Mouse (Mus musculus) cerebellum, adult (tissue): ENCODE data around the gene BC025446.
"Not testable (repeated sequence)": the region's sequence is repeated elsewhere in the genome, so short reads cannot be mapped to it uniquely, and the experiment has no call there.

ENCODE experiments used
- ATAC-seq: cut with Nextera tagmentation; 2 replicates; pipeline ENCODE4 v1.9.2; 2017; ENCODE audit warnings: mild to moderate bottlenecking, moderate library complexity, mixed read lengths; ENCODE audit not compliant: insufficient number of reproducible peaks, low FRiP score, low TSS enrichment

BC025446 gene

GRCm38 (mm10) chr15:75215778-75216691, at the start of gene BC025446:
Gene BC025446 (plus strand): TSS chr15:75216376.
- ATAC-seq: no peak

DNA sequence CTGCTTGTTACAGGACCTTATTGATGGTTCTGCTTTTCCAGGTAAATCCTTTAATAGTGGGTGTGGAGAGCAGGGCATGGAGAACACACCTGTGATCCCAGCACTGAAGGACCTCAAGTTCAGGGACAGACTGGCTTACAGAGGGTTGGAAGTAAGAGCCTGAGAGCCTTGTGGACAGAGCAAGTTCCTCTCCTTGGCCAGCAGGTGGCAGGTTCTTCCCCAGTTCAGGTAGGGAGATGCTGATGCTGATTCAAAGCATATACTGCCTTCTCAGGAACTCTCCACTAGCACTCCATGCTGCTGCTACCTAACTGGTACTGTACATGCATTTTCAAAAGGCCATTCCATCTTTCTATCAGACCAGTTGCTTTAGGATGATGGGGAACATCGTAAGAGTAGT, 40.7 kb upstream of the BC025446 start:
- no peak for ATAC-seq

- ATAC-seq: no peak
These were observed 29.9 kb upstream of the BC025446 start for GRCm38 (mm10) chr15:75186291-75186690.

DNA sequence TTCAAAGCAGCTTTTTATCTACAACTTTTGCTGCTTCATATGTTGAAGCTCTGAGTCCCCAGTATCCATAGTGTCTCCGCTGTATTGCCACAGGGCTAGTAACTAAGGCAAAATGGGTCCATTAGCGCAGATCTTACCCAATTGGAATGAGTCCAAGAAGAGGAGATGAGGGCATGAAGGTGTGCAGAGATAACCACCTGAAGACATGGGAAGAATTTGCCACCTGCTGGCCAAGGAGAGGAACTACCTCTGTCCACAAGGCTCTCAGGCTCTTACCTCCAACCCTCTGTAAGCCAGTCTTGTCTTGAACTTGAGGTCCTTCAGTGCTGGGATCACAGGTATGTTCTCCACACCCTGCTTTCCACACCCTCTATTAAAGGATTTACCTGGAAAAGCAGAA, 27.1 kb upstream of the BC025446 start:
- ATAC-seq: no peak

DNA sequence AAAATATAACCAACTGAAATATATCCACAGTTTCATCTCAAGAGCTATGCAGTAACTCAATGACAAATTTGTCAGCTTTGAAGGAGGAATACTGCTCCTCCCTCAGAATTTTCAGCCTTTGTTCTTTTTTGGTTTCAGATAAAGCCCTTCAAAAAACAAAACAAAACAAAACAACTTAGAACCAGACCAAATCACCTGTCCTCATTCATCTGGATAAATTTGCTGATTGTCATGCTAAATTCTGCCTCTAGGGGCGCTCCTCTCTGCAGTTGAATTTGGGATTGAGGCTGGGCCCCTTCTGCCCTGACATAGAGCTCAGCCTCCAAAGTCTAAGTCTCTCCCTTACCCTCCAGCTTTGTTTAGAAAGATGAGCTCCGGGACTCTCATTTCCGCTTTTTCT, 25.6 kb upstream of the BC025446 start:
- not testable (repeated sequence) for ATAC-seq

GRCm38 (mm10) chr15:75216831-75217230, 655 bp downstream of the BC025446 start:
- ATAC-seq: no peak

GRCm38 (mm10) chr15:75221942-75222341, 5.8 kb downstream of the BC025446 start:
- no peak for ATAC-seq

DNA sequence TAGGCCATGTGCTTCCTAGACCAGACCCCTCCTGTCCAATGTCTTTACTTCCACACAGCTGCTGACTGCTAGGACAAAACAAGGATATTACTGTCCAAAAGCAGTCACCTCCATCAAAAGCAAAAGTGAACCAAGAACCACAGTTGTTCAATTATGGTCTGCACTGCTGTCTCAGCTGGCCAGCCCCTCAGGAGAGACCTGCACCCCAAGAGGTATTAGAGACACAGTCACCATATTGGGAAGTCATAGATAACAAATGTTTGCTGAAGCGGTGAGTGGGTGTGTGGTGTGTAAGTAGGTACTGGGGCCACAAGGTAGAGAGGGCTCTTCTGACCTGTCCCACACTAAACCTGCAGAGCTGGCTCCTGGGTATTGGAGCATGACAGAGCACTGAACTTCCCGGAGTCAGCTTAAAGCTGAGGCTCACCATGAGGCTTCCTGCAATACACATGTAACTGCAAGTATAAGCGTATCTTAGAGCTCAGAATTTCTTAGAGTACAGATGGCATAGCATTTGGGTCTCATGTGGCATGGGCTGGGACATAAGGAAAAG, 21.6 kb downstream of the BC025446 start:
- no peak for ATAC-seq

- no peak for ATAC-seq
These were observed 24.4 kb downstream of the BC025446 start for GRCm38 (mm10) chr15:75240558-75240957.

DNA sequence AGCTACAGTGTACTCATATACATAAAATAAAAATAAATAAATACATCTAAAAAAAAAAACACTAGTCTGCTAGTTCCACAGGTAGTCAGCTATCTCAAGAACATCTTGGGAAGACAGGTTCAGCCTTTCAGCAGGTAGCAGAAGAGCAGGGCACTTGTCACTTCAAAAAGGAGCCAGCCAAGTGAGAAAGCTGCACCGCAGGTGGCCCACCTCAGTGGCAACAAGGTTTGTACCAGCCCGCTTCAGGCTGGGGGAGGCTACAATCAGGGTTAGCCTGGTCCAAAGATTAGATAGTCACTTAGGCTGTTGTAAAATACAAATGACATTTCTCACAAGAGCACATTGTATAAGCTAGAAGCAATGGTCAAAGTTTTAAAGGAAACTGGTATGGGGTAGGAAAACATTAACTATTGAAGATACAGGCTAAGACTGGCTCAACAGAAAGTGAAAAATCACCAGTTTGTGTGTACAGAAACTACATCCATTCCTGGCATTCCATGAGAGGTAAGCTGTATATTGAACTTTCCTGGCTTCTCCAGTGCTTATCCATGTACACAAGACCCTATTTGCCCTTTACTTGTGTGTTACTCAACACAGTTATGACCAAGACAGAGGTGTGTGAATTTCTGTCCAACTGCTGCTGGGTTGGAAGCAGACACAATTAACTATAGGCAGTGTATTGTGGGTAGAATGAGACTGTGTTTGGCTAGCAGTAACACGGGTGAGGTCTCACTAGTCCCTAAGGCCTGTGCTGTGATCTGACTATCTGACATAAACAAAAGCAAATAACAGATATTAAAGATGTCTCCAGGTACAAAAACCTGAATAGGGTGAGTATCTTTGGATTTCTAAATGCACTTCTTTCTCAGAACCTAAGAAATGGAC, 26.8 kb downstream of the BC025446 start:
- no peak for ATAC-seq

DNA sequence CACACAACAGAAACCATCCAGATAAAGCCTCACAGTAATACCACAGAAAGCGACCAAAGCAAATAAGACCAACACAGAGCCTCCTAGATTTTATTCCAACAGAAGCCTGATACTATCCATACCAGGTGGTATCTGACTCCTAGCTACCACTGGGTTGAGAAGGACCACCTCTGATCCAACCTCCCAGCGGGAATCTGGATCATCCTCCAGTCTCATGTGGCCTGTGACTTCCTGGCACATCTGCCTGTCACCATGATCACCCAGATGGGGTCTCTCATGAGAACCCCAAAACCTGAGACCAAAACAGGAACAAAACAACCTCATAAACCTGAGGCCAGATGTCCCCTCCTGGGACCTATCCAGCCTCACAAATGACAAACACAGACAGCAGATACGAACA, 38.5 kb downstream of the BC025446 start:
- ATAC-seq: no peak

GRCm38 (mm10) chr15:75265863-75266262, 49.7 kb downstream of the BC025446 start:
- ATAC-seq: no peak

GRCm38 (mm10) chr15:75266626-75267025, 50.5 kb downstream of the BC025446 start:
- ATAC-seq: no peak

- no peak for ATAC-seq
These were observed 51.9 kb downstream of the BC025446 start, which contains the start of gene Ly6f for GRCm38 (mm10) chr15:75268121-75268520. Gene Ly6f (plus strand): TSS chr15:75268421.

DNA sequence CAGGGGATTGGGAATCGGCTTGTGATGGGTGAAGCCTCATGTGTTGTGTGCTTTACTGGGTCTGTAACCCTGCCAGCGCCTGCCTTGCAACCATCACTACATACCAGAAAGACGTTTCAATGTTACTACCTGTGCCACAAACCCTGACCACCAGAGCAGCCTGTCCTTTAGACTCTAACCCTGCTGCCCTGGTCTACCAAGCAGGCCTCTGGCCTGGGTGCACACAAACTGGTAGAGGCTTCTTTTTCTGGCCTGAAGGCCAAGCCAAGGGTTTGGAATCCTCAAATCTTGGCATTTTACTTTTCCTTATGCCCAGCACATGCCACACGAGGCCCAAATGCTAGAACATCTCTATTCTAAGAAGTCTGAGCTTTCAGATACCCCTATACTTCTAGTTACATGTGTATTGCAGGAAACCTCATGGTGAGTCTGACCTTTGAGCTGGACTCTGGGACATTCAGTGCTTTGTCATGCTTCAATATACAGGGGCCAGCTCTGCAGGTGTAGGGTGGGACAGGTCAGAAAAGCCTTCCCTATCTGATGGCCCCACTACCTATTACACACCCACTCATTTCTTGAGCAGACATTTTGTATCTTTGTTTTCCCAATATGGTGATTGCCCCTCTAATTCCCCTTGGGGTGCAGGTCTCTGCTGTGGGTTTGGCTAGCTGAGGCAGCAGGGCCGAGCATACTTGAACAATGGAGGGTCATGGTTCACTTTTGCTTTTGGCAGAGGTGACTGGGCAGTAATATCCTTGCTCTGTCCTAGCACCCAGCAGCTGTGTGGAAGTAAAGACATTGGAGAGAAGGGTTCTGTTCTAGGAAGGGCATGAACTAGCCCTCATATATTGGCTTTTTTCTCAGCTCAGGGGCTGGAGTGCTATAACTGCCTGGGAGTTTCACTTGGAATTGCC, 53.0 kb downstream of the BC025446 start:
- no peak for ATAC-seq

DNA sequence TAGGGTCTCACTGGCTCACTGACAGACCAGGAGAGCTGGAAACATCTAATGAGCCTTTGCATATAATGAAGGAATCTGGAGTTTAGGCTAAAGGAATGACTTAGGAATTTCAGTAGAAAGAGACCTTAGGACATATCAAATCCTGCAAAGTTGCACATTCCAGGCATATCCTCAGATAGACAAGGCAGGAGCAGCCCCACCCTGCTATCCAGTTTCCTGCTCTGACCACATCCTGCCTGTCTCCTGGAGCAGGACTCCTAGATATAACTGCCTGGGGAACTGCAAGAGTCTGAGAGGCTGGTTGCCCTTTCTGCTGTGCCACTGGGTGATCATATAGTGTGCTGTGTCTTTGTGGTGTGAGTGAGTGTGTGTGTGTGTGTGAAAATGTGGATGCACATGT, 54.0 kb downstream of the BC025446 start:
- no peak for ATAC-seq

- ATAC-seq: no peak
These were observed 54.7 kb downstream of the BC025446 start for GRCm38 (mm10) chr15:75270691-75271362.

DNA sequence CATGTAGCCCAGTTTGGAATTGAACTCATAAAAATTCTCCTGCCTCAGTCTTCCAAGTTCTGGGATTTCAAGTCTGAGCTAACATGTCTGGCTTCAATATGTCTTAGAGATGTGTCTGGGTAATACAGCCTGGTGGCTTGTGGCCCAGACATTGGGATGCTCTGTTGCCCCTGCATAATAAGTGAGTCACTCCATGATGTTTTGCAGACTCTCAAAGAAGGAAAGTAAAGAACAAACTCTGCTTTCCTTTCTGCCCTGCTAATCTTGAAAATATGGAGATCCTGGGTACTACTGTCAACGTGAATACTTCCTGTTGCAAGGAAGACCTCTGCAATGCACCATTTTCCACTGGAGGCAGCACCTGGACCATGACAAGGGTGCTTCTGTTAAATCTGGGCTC, 55.2 kb downstream of the BC025446 start:
- no peak for ATAC-seq

DNA sequence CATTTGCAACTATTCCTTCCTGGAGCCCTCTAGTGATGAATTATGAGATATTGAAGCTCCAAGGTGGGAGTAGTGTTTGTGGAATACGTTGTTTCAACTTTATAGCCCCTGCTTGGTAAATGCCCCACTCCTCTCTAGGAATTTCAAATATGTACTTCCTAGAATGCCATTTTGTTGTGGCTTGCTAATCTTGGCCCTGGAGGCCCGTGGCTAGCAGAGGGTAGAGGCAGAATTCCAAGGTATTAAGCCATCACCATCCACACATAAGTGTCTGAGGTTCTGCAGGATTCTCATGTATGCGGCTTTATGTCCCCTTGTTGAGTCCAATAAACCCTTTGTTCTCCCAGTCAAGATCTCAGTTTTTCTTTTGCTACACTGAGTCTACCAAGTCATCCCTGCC, 55.7 kb downstream of the BC025446 start:
- ATAC-seq: no peak
